Mouse (Mus musculus): ENCODE data around the gene Gcnt2.

The Gcnt2 gene

GRCm38 (mm10) chr13:41000140-41000925 lies 140.8 kb downstream of the Gcnt2 start:
- DNase-seq (ENCODE audit: low spot score): no peak

- peak; percentile 84 for DNase-seq (ENCODE audit: low spot score)
Observed at GRCm38 (mm10) chr13:41000926-41001639, 141.5 kb downstream of the Gcnt2 start, which contains the start of gene Pak1ip1. Pak1ip1 (plus strand) TSS chr13:41001023.

- no peak for DNase-seq (ENCODE audit: low spot score)
Observed at GRCm38 (mm10) chr13:41002001-41002400, 142.4 kb downstream of the Gcnt2 start.

- no peak for DNase-seq (ENCODE audit: low spot score)
Observed at GRCm38 (mm10) chr13:41006244-41006643, 146.7 kb downstream of the Gcnt2 start.

- DNase-seq (ENCODE audit: low spot score): no peak
Observed at GRCm38 (mm10) chr13:41008271-41008670, 148.7 kb downstream of the Gcnt2 start.

- DNase-seq (ENCODE audit: low spot score): no peak
Observed at GRCm38 (mm10) chr13:41008946-41009345, 149.4 kb downstream of the Gcnt2 start.

Data from c-Kit-positive CD71-positive TER-119-positive erythroid progenitor cells, embryonic 14.5 days (primary cell).